Mouse (Mus musculus) embryonic facial prominence, embryonic 13.5 days (tissue): ENCODE results near the gene Gm11564. TPM values are rescaled to one million over a fixed set of nuclear protein-coding genes. Genes with fewer than 3 reads are reported as not detected.
"Not testable (repeated sequence)": the region's sequence is repeated elsewhere in the genome, so short reads cannot be mapped to it uniquely, and the experiment has no call there.

Experiments used
- ATAC-seq: fragments of 200-750 bp; cut with Nextera tagmentation; 2 replicates; pipeline ENCODE4 v1.8.0; 2017; ENCODE audit warnings: low read depth; ENCODE audit not compliant: insufficient number of reproducible peaks, insufficient read depth, low FRiP score, low TSS enrichment
- H3K27ac ChIP-seq: fragments of 300-500 bp; sonication (generic); 2 replicates; pipeline ENCODE4 v1.5.1; 2015; ENCODE audit warnings: moderate library complexity, mild to moderate bottlenecking, inconsistent platforms
- H3K27me3 ChIP-seq: fragments of 300-500 bp; sonication (generic); 2 replicates; pipeline ENCODE4 v1.6.1; 2015; ENCODE audit warnings: mild to moderate bottlenecking, inconsistent platforms
- H3K36me3 ChIP-seq: fragments of 300-500 bp; sonication (generic); 2 replicates; pipeline ENCODE4 v1.6.1; 2015; ENCODE audit warnings: mild to moderate bottlenecking, inconsistent platforms
- H3K4me1 ChIP-seq: fragments of 300-500 bp; sonication (generic); 2 replicates; pipeline ENCODE4 v1.6.1; 2015; ENCODE audit warnings: inconsistent platforms
- H3K4me2 ChIP-seq: fragments of 300-500 bp; sonication (generic); 2 replicates; pipeline ENCODE4 v1.6.1; 2015; ENCODE audit warnings: moderate library complexity, mild to moderate bottlenecking, inconsistent platforms
- H3K4me3 ChIP-seq: fragments of 300-500 bp; sonication (generic); 2 replicates; pipeline ENCODE4 v1.5.1; 2015; ENCODE audit warnings: mild to moderate bottlenecking, inconsistent platforms
- H3K9ac ChIP-seq: fragments of 300-500 bp; sonication (generic); 2 replicates; pipeline ENCODE4 v1.6.1; 2015; ENCODE audit warnings: mild to moderate bottlenecking, inconsistent platforms
- H3K9me3 ChIP-seq: fragments of 300-500 bp; sonication (generic); 2 replicates; pipeline ENCODE4 v1.6.1; 2016; ENCODE audit warnings: inconsistent platforms
- whole genome bisulfite sequencing: fragments of 180-500 bp; shearing (Covaris S2); methylation state at CpG from one replicate; pipeline ENCODE4 v1.1.7; 2015; ENCODE audit warnings: mixed read lengths; 5-methylcytosine and 5-hydroxymethylcytosine counted together
- polyA plus RNA-seq: library from polyadenylated mRNA; unstranded; fragments of >200 nt; fragmentation: Nextera tagmentation; extraction: Ambion mirVana; gene quantifications from 2 replicates; pipeline ENCODE4 v1.2.1, GENCODE M21; 2015

Gene Gm11564
- not detected in 2 replicates for polyA plus RNA-seq

DNA sequence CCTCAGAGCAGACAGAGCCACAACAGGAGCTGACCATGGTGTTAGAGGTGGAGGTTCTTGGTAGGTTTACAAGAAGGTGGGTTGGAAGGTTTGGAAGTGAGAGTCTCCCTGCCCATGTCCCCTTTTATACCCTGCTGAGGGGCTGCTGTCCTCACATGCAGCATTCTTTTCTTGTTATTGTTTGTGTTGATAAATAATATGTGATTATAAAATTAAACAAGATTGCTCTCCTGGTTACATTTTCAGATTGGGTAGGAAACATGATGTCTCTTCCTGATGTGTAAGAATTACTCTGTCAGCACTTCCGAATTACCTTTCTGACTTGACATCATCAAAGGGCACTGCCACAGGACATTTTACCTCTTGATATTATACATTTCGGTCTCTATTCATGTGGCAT lies at the start of gene Gm11564:
Gm11564 (minus strand) TSS at position 101 of the 400 bp plus-strand sequence.
- not testable (repeated sequence) for H3K36me3 ChIP-seq, H3K27ac ChIP-seq, H3K9ac ChIP-seq, H3K4me2 ChIP-seq, H3K9me3 ChIP-seq, H3K27me3 ChIP-seq, H3K4me1 ChIP-seq, H3K4me3 ChIP-seq, ATAC-seq
- 73% methylated on average over 2 of the region's 2 CpGs for WGBS

DNA sequence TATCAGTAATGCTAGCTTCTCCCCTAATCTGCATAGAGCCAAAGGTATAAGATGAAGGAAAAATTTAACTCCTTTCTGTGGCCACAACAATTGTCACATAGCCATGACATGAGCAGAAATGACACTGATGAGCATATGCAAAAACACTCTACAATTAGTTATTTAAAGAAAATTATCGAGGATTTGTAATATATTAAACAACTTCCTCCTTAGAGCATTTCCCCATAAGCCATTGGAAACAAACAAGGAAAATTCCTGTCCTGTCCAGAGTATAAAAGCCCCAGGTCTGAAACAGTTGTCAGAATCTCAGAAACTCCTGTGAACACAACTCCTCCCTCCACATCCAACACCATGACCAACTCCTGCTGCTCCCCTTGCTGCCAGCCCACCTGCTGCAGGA lies 48.7 kb upstream of the Gm11564 start, which contains the start of gene Gm11559:
Gm11559 (plus strand) TSS at position 301 of the 400 bp plus-strand sequence.
- not testable (repeated sequence) for H3K4me1 ChIP-seq, H3K27me3 ChIP-seq, H3K4me2 ChIP-seq, H3K9me3 ChIP-seq, H3K9ac ChIP-seq, ATAC-seq, H3K36me3 ChIP-seq, H3K27ac ChIP-seq, H3K4me3 ChIP-seq
- WGBS = 58% methylated on average over 1 of the region's 1 CpGs

DNA sequence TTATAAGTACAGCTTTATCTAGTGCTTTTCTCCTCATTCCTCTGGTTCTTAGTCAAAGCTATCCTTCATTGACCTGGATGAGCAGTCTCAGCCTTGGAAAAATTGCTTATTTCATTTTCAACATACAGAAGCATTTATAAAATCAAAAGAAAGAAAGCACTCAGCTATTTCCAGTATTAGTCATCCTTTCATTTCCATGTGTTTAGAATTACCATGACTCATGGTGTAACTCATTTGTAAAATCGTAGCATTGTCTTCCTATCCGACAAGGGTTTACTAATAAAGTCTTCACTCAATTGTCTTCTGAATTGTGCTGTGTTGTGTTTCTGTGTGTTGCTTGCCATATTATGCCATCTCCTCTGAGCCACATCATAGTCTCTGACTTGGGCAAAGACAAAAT lies 43.3 kb upstream of the Gm11564 start:
- WGBS = 53% methylated on average over 2 of the region's 2 CpGs
- Histone ChIP-seq H3K4me3 (no peak overlapping the region), H3K4me2 (no peak overlapping the region), H3K36me3 (no peaks in the 10 kb centered on the region), H3K27ac (no peak overlapping the region), H3K4me1 (no peaks in the 10 kb centered on the region), H3K9ac (no peak overlapping the region), H3K27me3 (no peaks in the 10 kb centered on the region), H3K9me3 (no peaks in the 10 kb centered on the region)
- no peak for ATAC-seq

DNA sequence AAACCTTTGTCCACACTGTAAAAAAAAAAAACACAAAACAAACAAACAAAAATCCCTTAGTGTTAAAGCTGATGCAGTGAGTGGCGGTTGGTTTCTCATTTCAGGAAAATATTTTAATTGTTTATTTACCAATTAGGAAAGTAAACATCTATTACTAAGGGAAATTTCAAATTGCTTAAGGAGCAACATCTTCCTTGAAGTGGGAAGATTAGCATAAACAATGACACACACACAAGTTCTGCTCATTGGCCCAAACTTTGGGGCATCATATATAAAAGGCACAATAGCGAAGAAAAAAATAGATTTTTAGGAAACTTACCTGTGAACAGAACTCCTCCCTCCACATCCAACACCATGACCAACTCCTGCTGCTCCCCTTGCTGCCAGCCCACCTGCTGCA lies 42.2 kb upstream of the Gm11564 start, which contains the start of gene Gm11568:
Gm11568 (plus strand) TSS at position 301 of the 400 bp plus-strand sequence.
- Histone ChIP-seq H3K9me3 (no peaks in the 10 kb centered on the region), H3K27ac (no peak within 1 kb of the TSS), H3K27me3 (no peaks in the 10 kb centered on the region), H3K4me3 (no peak within 1 kb of the TSS), H3K9ac (no peak within 1 kb of the TSS), H3K36me3 (no peaks in the 10 kb centered on the region), H3K4me2 (no peak within 1 kb of the TSS), H3K4me1 (no peaks in the 10 kb centered on the region)
- no peak for ATAC-seq
- 88% methylated on average over 2 of the region's 2 CpGs for WGBS

DNA sequence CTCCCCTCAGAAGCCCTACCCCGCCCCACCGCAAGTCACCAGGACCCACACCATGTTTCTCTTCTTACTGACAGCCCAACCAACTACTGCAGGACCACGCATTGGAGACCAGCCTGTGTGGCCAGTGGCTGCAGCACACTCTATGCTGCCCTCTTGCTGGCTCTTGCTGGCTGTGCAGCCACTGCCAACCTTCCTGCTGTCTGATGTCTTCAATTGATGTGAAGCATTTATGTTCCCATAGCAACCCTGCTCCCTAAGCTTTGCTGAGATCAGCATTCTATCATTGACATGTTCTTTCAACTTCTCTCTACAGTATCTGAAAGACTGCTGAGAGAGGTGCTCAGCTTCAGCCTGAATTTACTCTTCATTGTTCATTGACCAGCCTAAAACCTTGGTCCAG lies 38.7 kb upstream of the Gm11564 start:
- WGBS = 64% methylated on average over 3 of the region's 3 CpGs
- Histone ChIP-seq H3K36me3 (no peaks in the 10 kb centered on the region), H3K9ac (no peak overlapping the region), H3K27ac (no peak overlapping the region), H3K4me3 (no peak overlapping the region), H3K4me1 (no peaks in the 10 kb centered on the region), H3K4me2 (no peak overlapping the region), H3K9me3 (no peaks in the 10 kb centered on the region), H3K27me3 (no peaks in the 10 kb centered on the region)
- no peak for ATAC-seq

DNA sequence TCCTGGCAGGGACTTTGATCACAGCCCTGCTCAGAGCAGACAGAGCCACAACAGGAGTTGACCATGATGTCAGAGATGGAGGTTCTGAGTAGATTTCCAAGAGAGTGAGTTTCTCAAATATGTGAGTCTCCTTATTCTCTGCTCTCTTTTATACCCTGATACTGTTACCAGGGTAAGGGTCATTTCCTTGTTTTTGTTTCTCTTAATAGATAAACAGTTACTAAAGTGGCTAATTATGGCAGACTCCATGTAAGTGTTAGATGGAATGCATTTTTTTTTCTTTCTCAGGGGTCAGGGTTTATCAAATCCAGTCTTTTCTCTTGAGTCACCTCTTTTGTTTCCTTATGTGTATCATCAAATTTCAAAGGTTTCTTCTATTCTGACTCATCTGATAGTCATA lies 36.0 kb upstream of the Gm11564 start, which contains the start of gene Krtap4-16:
Krtap4-16 (minus strand) TSS at position 101 of the 400 bp plus-strand sequence.
- Histone ChIP-seq H3K27me3 (no peaks in the 10 kb centered on the region), H3K27ac (no peak within 1 kb of the TSS), H3K4me3 (no peak within 1 kb of the TSS), H3K9me3 (no peaks in the 10 kb centered on the region), H3K4me1 (no peaks in the 10 kb centered on the region), H3K36me3 (no peaks in the 10 kb centered on the region), H3K4me2 (no peak within 1 kb of the TSS), H3K9ac (no peak within 1 kb of the TSS)
- ATAC-seq = no peak

DNA sequence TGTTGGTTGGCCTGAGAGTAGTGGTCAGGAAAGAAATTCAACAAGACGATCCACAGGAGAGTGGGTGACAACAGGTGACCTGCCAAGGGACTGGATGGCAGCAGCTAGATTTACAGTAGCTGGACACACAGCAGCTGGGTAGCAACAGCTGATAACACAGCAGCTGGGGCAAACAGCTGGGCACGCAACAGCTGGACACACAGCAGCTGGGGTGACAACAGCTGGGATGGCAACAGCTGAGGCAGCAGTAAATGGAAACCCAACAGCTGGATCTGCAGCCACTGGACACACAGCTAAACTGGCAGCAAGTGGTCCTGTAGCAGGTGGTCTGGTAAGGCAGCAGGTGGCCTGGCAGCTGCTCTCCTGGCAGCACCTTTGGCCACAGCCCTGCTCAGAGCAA lies 31.3 kb upstream of the Gm11564 start:
- no peak overlapping the region for H3K9ac ChIP-seq
- no peaks in the 10 kb centered on the region for H3K4me1 ChIP-seq
- ATAC-seq = no peak
- 92% methylated on average over 2 of the region's 2 CpGs for WGBS
- no peak overlapping the region for H3K4me2 ChIP-seq
- H3K4me3 ChIP-seq = no peak overlapping the region
- H3K27ac ChIP-seq = no peak overlapping the region
- H3K27me3 ChIP-seq = no peaks in the 10 kb centered on the region
- no peaks in the 10 kb centered on the region for H3K9me3 ChIP-seq
- H3K36me3 ChIP-seq = no peaks in the 10 kb centered on the region

DNA sequence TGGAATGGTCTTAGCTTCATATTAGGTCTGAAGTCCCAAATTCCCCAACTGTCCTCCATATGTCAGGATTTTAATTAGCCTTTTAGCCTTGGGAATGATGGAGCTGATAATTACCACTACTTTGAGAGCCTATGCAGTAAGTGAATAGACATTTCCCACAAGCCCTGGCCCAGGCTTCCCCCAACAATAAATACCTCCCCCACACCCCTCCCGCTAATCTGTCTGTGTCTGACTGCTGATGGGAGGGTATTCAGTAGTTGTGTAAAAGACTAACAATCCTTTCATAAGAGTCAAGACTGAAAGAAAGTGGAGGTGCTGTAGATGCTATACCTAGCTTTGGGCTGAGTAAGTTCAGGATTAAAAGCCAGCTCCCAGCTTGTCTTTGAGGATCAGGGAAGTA lies 26.7 kb upstream of the Gm11564 start:
- no peak overlapping the region for H3K4me2 ChIP-seq
- ATAC-seq = no peak
- no peak overlapping the region for H3K27ac ChIP-seq
- H3K9ac ChIP-seq = no peak overlapping the region
- H3K27me3 ChIP-seq = no peaks in the 10 kb centered on the region
- H3K4me1 ChIP-seq = no peaks in the 10 kb centered on the region
- H3K36me3 ChIP-seq = no peaks in the 10 kb centered on the region
- no peaks in the 10 kb centered on the region for H3K9me3 ChIP-seq
- no peak overlapping the region for H3K4me3 ChIP-seq
- WGBS = 85% methylated on average over 1 of the region's 1 CpGs

DNA sequence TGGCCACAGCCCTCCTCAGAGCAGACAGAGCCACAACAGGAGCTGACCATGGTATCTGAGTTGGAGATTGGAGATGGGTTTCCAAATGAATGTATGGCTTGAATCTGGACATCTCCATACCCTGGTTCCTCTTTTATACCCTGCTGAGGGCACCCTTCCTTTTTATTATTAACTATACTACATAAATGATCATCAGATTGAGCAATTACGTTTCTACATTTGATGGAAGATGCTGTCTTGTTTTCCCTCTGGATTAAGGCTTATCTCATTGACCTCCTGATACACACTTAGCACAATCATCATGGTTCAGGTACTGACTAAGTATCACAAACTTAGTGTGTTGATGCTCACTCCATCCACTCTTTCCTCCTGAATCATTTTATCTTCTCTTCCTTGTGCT lies 22.5 kb upstream of the Gm11564 start, which contains the start of gene 2300003K06Rik:
2300003K06Rik (minus strand) TSS at position 101 of the 400 bp plus-strand sequence.
- H3K36me3 ChIP-seq = no peaks in the 10 kb centered on the region
- H3K27ac ChIP-seq = no peak within 1 kb of the TSS
- H3K4me1 ChIP-seq = no peaks in the 10 kb centered on the region
- H3K9me3 ChIP-seq = no peaks in the 10 kb centered on the region
- no peak within 1 kb of the TSS for H3K4me3 ChIP-seq
- no peak within 1 kb of the TSS for H3K9ac ChIP-seq
- 77% methylated on average over 1 of the region's 1 CpGs for WGBS
- H3K27me3 ChIP-seq = no peaks in the 10 kb centered on the region
- no peak within 1 kb of the TSS for H3K4me2 ChIP-seq
- no peak for ATAC-seq

DNA sequence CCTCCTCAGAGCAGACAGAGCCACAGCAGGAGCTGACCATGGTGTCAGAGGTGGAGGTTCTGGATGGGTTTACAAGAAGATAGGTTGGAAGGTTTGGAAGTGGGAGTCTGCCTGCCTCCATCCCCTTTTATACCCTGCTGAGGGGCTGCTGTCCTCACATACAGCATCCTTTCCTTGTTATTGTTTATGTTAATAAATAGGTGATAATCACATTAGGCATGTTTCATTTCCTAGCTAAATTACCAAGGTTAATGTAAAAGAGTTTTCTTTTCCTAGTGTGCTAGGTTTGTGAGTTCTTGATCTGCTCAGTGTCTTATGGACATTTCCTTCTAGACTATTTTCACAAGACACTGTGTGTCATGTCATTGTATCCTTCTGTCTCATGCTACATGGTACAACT lies 5.7 kb downstream of the Gm11564 start, which contains the start of gene Krtap4-13:
Krtap4-13 (minus strand) TSS at position 101 of the 400 bp plus-strand sequence.
- H3K9ac ChIP-seq, H3K9me3 ChIP-seq, H3K4me2 ChIP-seq, H3K4me3 ChIP-seq, H3K4me1 ChIP-seq, ATAC-seq, H3K36me3 ChIP-seq, H3K27ac ChIP-seq, H3K27me3 ChIP-seq: not testable (repeated sequence)

DNA sequence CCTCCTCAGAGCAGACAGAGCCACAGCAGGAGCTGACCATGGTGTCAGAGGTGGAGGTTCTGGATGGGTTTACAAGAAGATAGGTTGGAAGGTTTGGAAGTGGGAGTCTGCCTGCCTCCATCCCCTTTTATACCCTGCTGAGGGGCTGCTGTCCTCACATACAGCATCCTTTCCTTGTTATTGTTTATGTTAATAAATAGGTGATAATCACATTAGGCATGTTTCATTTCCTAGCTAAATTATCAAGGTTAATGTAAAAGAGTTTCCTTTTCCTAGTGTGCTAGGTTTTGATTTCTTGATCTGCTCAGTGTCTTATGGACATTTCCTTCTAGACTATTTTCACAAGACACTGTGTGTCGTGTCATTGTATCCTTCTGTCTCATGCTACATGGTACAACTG lies 11.1 kb downstream of the Gm11564 start, which contains the start of gene Gm11554:
Gm11554 (minus strand) TSS at position 101 of the 400 bp plus-strand sequence.
- WGBS = no CpG with 5 or more reads among the region's 1 CpGs
- not testable (repeated sequence) for H3K27ac ChIP-seq, H3K36me3 ChIP-seq, H3K4me1 ChIP-seq, H3K4me3 ChIP-seq, H3K4me2 ChIP-seq, H3K9me3 ChIP-seq, H3K9ac ChIP-seq, H3K27me3 ChIP-seq, ATAC-seq

DNA sequence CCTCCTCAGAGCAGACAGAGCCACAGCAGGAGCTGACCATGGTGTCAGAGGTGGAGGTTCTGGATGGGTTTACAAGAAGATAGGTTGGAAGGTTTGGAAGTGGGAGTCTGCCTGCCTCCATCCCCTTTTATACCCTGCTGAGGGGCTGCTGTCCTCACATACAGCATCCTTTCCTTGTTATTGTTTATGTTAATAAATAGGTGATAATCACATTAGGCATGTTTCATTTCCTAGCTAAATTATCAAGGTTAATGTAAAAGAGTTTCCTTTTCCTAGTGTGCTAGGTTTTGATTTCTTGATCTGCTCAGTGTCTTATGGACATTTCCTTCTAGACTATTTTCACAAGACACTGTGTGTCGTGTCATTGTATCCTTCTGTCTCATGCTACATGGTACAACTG lies 16.6 kb downstream of the Gm11564 start, which contains the start of gene Gm11569:
Gm11569 (minus strand) TSS at position 101 of the 400 bp plus-strand sequence.
- not testable (repeated sequence) for H3K4me1 ChIP-seq, H3K9me3 ChIP-seq, H3K27me3 ChIP-seq, H3K36me3 ChIP-seq, H3K9ac ChIP-seq, H3K27ac ChIP-seq, ATAC-seq, H3K4me3 ChIP-seq, H3K4me2 ChIP-seq
- no CpG with 5 or more reads among the region's 1 CpGs for WGBS
